Mouse (Mus musculus) stomach, embryonic 16.5 days (tissue): ENCODE measurements at regions not wholly inside any gene's neighbourhood (a gene's known extent, or its start where the extent isn't known, plus 50 kb on each side); places are given as distances from the start of the nearest gene placed in this dataset.

Experiments
- ATAC-seq: fragments of 200-750 bp; cut with Nextera tagmentation; 2 replicates; pipeline ENCODE4 v1.8.0; 2017; ENCODE audit warnings: moderate number of reproducible peaks, moderate TSS enrichment; ENCODE audit not compliant: insufficient read depth, low FRiP score
- H3K27ac ChIP-seq: fragments of 300-500 bp; sonication (generic); 2 replicates; pipeline ENCODE4 v1.5.1; 2014; ENCODE audit warnings: low read length
- H3K27me3 ChIP-seq: fragments of 300-500 bp; sonication (generic); 2 replicates; pipeline ENCODE4 v1.6.1; 2014; ENCODE audit warnings: low read length, control low read depth, mixed read lengths; ENCODE audit not compliant: control insufficient read depth, insufficient read depth
- H3K36me3 ChIP-seq: fragments of 300-500 bp; sonication (generic); 2 replicates; pipeline ENCODE4 v1.6.1; 2014; ENCODE audit warnings: low read length; ENCODE audit not compliant: control insufficient read depth, insufficient read depth
- H3K4me1 ChIP-seq: fragments of 300-500 bp; sonication (generic); 2 replicates; pipeline ENCODE4 v1.6.1; 2014; ENCODE audit warnings: low read length, control low read depth, mixed read lengths; ENCODE audit not compliant: control insufficient read depth, insufficient read depth
- H3K4me2 ChIP-seq: fragments of 300-500 bp; sonication (generic); 2 replicates; pipeline ENCODE4 v1.6.1; 2014; ENCODE audit warnings: low read depth, low read length, mixed read lengths
- H3K4me3 ChIP-seq: fragments of 300-500 bp; sonication (generic); replicated peaks from 2 replicates; pipeline ENCODE4 v1.5.1; 2014; ENCODE audit warnings: mild to moderate bottlenecking, low read length
- H3K9ac ChIP-seq: fragments of 300-500 bp; sonication (generic); 2 replicates; pipeline ENCODE4 v1.6.1; 2014; ENCODE audit warnings: low read length
- H3K9me3 ChIP-seq: fragments of 300-500 bp; sonication (generic); replicated peaks from 2 replicates; pipeline ENCODE4 v1.6.1; 2016; ENCODE audit warnings: low read length, control low read depth; ENCODE audit not compliant: control insufficient read depth
- WGBS: fragments of 180-500 bp; shearing (Covaris S2); extraction: QIAGEN DNeasy Blood & Tissue Kit; methylation state at CpG from one replicate; pipeline ENCODE4 v1.1.7; 2014; 5-methylcytosine and 5-hydroxymethylcytosine counted together

DNA sequence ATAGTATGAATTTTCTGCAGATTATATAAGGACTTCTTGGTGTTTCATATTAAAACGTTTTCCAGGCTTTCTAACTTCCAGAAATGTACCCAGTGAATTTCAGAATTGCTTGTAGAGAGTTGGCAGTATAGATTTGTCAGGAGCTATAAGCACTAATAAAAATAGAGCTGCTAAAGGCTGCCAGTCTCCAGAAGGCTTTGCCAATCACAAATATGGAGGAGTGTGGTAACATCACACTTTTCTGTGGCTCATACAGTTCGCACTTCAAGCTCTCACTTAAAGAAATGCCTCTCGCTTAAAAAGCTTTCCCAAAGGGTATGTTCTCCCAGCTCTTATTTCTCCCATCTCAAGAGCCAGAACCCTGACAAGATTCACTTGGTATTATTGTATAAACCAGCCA, 545.7 kb downstream of the 1190002N15Rik start:
- WGBS, result 75% methylated on average over 3 of the region's 3 CpGs
- Histone ChIP-seq H3K9me3 (no peaks in the 10 kb centered on the region), H3K27me3 (no peaks in the 10 kb centered on the region), H3K4me1 (no peaks in the 10 kb centered on the region), H3K27ac (no peak overlapping the region), H3K4me2 (no peak overlapping the region), H3K36me3 (no peaks in the 10 kb centered on the region), H3K9ac (no peak overlapping the region), H3K4me3 (no peak overlapping the region)
- ATAC-seq, result no peak

DNA sequence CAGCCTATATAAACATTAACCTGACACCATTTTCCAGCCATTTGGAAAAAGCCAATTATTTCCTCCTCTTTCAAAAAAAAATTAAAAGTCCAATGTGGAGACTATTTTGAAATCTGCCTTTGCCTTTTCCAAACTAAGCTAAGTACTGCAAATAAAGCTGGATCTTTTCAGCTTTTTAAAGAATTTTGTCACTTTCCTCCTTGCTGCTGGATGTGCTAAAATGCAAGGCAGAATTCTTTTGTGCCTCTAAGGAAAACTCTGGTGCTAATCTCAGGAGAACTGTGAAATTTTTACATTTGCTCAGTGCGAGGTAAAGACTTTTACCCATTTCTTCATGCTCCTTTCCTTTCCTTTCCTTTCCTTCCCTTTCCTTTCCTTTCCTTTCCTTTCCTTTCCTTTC, 546.7 kb downstream of the 1190002N15Rik start:
- Histone ChIP-seq H3K4me2 (no peak overlapping the region), H3K27ac (no peak overlapping the region), H3K36me3 (no peaks in the 10 kb centered on the region), H3K9ac (no peak overlapping the region), H3K9me3 (no peaks in the 10 kb centered on the region), H3K27me3 (no peaks in the 10 kb centered on the region), H3K4me3 (no peak overlapping the region), H3K4me1 (no peaks in the 10 kb centered on the region)
- 44% methylated on average over 1 of the region's 1 CpGs for WGBS
- no peak for ATAC-seq

DNA sequence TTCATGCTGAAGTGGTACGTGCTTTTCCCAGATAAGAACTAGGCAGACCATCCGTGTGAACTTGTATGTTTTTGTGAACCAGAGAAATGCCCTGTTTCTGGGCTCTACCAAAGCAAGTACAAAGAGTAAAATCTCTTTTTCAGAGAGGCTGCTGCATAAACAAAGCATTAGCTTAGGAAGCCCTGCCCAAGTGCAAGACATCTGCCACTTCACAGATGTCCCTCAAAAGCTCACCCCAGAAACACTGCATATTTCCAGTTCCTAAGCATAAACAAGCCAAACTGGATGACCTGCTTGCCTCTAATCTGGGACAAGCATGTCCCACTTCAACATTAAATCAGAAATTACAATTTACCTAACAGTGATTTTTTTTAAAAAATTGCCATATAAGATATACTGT, 556.7 kb downstream of the 1190002N15Rik start:
- no peaks in the 10 kb centered on the region for H3K27me3 ChIP-seq
- H3K27ac ChIP-seq, result no peak overlapping the region
- no peak overlapping the region for H3K4me2 ChIP-seq
- no peaks in the 10 kb centered on the region for H3K4me1 ChIP-seq
- no peak overlapping the region for H3K4me3 ChIP-seq
- no peaks in the 10 kb centered on the region for H3K36me3 ChIP-seq
- no peak overlapping the region for H3K9ac ChIP-seq
- H3K9me3 ChIP-seq, result no peaks in the 10 kb centered on the region
- 38% methylated on average over 2 of the region's 2 CpGs for WGBS
- ATAC-seq, result no peak

DNA sequence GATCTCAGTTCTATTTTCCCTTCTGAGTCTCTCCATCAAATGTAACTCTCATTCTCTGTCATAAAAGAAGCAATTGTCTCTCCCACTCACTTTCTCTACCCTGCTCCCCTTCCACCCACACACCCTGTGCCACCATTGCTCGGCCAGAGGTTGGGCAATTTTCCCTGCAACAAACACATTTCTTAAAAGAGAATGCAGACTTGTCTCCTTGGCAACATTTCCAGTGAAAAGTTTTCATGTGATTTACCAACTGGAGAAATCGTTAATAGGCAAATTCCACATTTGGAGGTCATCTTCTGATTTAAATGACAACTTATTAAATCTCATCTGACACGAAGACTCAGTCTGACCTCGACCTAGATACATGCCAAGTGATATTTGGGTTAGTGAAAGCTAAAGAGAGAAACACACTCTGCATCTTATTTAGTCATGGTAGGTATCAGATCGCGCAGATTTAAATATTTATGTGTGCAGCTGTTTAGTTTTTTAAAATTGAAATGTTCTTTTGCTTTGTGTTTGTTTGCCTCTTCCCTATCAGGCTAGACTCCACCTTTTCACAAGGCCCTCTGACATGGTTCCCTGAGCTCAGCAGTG, 568.1 kb downstream of the 1190002N15Rik start:
- no peak overlapping the region for H3K27ac ChIP-seq
- no peak overlapping the region for H3K4me3 ChIP-seq
- no peak overlapping the region for H3K4me2 ChIP-seq
- H3K36me3 ChIP-seq, result no peaks in the 10 kb centered on the region
- no peaks in the 10 kb centered on the region for H3K27me3 ChIP-seq
- H3K9me3 ChIP-seq, result no peaks in the 10 kb centered on the region; the same call in 1 of the 2 replicates
- 75% methylated on average over 6 of the region's 6 CpGs for WGBS
- ATAC-seq, result no peak
- no peaks in the 10 kb centered on the region for H3K4me1 ChIP-seq
- H3K9ac ChIP-seq, result no peak overlapping the region

DNA sequence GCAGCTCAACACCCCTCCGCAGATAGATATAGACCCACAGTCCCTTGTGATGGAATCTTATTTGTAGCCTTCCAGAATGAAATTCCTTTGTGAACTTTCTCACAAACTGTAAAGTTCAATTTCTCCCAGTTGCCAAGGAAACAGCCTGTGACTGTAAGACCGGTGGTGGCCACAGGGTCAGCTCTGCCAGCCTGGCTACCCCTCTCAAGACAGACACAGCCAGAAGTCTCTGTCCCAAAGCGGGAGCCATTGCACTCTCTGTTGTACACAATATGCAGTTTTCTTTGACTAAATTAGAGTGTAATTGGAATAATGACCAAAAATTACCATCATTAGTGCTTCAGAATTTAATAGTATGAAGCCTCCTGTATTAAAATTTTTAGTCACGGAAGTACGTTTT, 568.8 kb downstream of the 1190002N15Rik start:
- no peak overlapping the region for H3K4me2 ChIP-seq
- no peaks in the 10 kb centered on the region for H3K4me1 ChIP-seq
- H3K9ac ChIP-seq, result no peak overlapping the region
- no peak for ATAC-seq
- H3K9me3 ChIP-seq, result no peaks in the 10 kb centered on the region; the same call in 1 of the 2 replicates
- H3K4me3 ChIP-seq, result no peak overlapping the region
- no peaks in the 10 kb centered on the region for H3K36me3 ChIP-seq
- no peak overlapping the region for H3K27ac ChIP-seq
- WGBS, result 83% methylated on average over 5 of the region's 5 CpGs
- no peaks in the 10 kb centered on the region for H3K27me3 ChIP-seq

DNA sequence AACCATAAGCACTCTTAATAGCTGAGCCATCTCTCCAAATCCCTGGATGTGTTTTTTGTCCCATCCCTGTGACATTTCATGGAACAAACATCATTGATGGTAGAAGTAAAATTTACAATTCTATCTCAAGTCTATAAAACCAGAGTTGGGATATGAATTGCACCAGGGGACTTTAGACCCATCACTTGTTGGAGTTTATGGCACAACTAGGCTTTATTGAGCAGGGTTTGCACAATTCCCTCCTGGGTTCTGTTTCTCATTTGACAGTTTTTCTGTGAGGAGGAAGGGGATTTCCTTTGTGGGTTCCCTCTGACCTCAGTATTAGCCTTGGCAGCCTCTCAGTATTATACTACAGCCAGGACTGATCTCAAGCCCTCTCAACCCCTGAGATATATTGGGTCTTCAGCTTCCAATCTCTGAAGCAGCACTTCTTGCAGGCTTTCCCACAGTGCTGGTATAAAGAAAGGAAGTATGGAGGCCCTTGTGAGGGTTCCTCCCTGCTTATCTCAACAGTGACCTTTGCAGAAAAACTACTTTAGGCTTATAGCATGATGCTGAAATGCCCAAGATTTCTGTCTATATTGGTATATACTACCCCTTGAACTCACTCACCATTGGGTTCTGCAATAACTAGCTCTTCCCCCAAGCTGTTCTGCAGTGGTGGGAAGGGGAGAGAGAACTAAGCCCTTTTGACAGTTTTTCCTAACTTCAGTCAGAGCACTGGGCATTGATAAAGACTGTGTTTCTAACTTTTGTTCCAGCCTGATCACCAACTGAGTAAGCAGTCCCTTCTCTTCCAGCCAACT, 582.4 kb downstream of the 1190002N15Rik start:
- Histone ChIP-seq H3K4me2 (no peak overlapping the region), H3K4me3 (no peak overlapping the region), H3K9ac (no peak overlapping the region), H3K36me3 (no peaks in the 10 kb centered on the region), H3K27me3 (no peaks in the 10 kb centered on the region), H3K27ac (no peak overlapping the region), H3K9me3 (no peaks in the 10 kb centered on the region), H3K4me1 (no peaks in the 10 kb centered on the region)
- no peak for ATAC-seq

DNA sequence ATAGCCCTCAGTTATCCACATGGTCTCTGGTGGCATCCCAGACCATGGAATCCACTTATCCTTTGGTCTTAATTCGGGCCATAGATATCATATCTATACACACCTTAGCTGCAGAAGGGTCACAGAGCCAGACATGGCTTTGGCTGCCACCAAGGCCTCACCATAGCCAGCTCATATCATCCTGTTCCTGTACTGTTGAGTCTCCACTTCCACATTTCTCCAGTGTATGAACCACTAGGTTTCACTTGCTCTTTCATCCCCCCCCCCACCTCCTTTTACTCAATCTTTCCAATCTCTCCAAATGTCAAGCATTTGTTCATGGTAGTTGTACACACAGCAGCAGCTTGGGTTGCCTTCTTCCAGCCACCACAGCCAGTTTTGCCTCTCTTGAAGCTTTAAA, 589.2 kb downstream of the 1190002N15Rik start:
- no peaks in the 10 kb centered on the region for H3K4me1 ChIP-seq
- H3K36me3 ChIP-seq, result no peaks in the 10 kb centered on the region
- H3K9ac ChIP-seq, result no peak overlapping the region
- ATAC-seq, result no peak; the same call in 1 of the 2 replicates
- H3K27me3 ChIP-seq, result no peaks in the 10 kb centered on the region
- no peak overlapping the region for H3K4me3 ChIP-seq
- H3K27ac ChIP-seq, result no peak overlapping the region
- no peaks in the 10 kb centered on the region for H3K9me3 ChIP-seq
- no peak overlapping the region for H3K4me2 ChIP-seq
- WGBS, result 73% methylated on average over 1 of the region's 1 CpGs

DNA sequence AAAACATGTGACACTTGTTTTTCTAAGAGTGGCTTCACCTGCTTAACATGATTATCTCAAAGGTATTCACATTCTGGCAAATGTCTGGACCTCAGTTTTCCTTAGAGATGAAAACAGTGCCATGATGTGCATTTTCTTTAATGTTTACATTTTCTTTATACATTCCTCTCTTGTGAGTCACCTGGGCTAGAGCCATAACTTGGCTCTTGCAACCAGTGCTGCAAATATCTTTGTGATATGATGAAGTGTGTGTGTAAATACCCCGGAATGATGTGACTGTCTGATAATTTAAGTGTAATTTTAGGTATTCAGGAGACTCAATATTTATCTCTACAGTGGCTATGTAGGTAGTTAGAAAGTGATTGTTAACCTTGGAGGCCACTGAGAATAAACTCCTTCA, 590.8 kb downstream of the 1190002N15Rik start:
- 71% methylated on average over 1 of the region's 1 CpGs for WGBS
- H3K27ac ChIP-seq, result no peak overlapping the region
- no peak for ATAC-seq
- H3K9me3 ChIP-seq, result no peaks in the 10 kb centered on the region
- no peaks in the 10 kb centered on the region for H3K27me3 ChIP-seq
- no peaks in the 10 kb centered on the region for H3K36me3 ChIP-seq
- no peaks in the 10 kb centered on the region for H3K4me1 ChIP-seq
- H3K9ac ChIP-seq, result no peak overlapping the region
- H3K4me2 ChIP-seq, result no peak overlapping the region
- H3K4me3 ChIP-seq, result no peak overlapping the region

DNA sequence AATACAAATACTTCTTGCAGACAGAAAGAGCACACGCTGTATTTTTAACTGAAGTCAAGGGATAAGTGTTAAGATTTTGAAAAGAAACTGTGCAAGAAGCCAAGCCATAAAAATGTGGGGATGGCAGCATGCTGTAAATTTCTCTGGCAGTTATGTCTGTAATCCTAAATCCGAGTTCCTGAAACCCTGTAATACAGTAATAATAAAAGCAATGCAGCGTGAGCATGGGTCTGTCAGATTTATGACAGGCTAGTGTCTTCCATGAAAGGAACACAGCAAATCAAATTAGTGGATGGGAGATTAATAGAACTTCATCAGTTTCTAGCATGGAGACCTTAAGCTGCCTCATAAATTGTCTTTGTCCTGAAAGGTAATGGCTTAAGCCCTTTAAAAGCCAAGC, 597.7 kb downstream of the 1190002N15Rik start:
- no peaks in the 10 kb centered on the region for H3K27me3 ChIP-seq
- no peak overlapping the region for H3K9ac ChIP-seq
- no peaks in the 10 kb centered on the region for H3K4me1 ChIP-seq
- H3K4me2 ChIP-seq, result no peak overlapping the region
- ATAC-seq, result no peak
- WGBS, result 66% methylated on average over 3 of the region's 3 CpGs
- no peak overlapping the region for H3K4me3 ChIP-seq
- H3K36me3 ChIP-seq, result no peaks in the 10 kb centered on the region
- H3K27ac ChIP-seq, result no peak overlapping the region
- no peaks in the 10 kb centered on the region for H3K9me3 ChIP-seq
